Mouse (Mus musculus): ENCODE data around the gene Dgat2l6. TPM values are rescaled to one million over a fixed set of nuclear protein-coding genes. Genes with fewer than 3 reads are reported as not detected.

Dgat2l6 gene
- not detected in 2 replicates for total RNA-seq (2017)

- ATAC-seq (ENCODE audit: extremely low read depth, insufficient number of reproducible peaks, low FRiP score, poor library complexity, severe bottlenecking): no peak
These were observed at the start of gene Dgat2l6 for GRCm38 (mm10) chrX:100524471-100524870. TSS of gene Dgat2l6 (plus strand) at chrX:100524838.

DNA sequence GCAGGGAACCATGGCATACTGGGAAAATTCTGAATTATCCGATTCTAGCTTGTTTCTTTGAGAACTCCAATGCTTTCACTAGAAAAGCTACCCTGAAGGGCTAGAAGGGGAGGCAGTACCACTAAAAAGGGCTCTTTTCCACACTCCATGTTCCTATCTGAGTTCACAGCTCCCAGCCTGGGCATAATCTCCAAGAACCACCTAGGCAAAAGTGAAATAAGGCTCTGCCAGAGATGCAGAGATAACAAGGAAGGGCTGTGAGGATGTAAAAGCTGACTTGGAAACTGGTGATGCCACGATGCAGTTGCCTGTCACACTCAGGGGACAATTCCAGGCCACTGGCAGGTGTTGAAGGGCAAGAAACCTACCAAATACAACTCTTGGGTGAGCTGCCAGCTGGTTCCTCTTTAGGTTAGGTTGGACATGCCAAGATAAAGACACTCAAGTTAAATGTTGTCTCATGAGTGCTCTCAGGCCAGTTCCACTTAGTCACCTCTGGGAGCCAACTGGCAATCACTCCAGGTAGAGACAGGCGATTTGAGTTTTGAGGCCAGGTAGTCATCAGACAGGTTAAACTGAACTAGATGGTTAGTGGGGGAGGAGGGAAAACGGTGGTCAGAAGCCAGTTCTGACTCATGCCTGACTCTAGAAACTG, 48.9 kb upstream of the Dgat2l6 start:
- no peak for ATAC-seq (ENCODE audit: extremely low read depth, insufficient number of reproducible peaks, low FRiP score, poor library complexity, severe bottlenecking)

GRCm38 (mm10) chrX:100480317-100480716, 44.3 kb upstream of the Dgat2l6 start:
- ATAC-seq (ENCODE audit: extremely low read depth, insufficient number of reproducible peaks, low FRiP score, poor library complexity, severe bottlenecking): peak; percentile 78; the same call in 1 of the 2 replicates

DNA sequence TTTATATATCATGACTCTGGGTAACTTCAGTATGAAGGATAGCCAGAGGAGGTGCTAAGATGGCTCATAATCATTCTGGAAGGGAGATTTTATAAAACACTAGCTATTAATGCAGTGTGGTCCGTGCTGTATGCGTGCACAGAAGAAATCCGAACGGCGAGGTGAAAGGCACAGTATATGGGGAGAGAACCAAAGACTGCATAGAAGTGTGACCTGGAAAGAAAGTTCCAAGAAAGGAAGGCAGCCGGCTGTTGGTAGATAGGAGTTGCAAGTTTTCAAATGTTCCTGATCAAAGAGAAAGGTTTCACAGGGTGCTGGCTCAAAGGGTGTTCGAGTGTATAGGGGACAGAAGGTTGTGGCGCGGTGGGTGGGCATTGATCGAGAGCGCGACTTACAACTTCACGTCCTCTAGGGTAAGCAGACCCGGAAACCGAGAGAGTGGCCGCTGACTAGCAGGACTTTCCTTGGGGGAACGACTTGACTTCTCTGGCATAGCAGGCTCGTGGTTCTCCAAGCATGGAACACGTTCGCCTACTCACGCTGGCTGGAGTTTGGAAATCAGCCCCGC, 31.1 kb upstream of the Dgat2l6 start:
- no peak for ATAC-seq (ENCODE audit: extremely low read depth, insufficient number of reproducible peaks, low FRiP score, poor library complexity, severe bottlenecking)

- peak; percentile 97 for ATAC-seq (ENCODE audit: extremely low read depth, insufficient number of reproducible peaks, low FRiP score, poor library complexity, severe bottlenecking)
These were observed 30.3 kb upstream of the Dgat2l6 start, which contains the start of gene Igbp1 for GRCm38 (mm10) chrX:100494068-100494978. TSS of gene Igbp1 (plus strand) at chrX:100494291.

GRCm38 (mm10) chrX:100504175-100504851, 20.3 kb upstream of the Dgat2l6 start:
- ATAC-seq (ENCODE audit: extremely low read depth, insufficient number of reproducible peaks, low FRiP score, poor library complexity, severe bottlenecking): no peak

DNA sequence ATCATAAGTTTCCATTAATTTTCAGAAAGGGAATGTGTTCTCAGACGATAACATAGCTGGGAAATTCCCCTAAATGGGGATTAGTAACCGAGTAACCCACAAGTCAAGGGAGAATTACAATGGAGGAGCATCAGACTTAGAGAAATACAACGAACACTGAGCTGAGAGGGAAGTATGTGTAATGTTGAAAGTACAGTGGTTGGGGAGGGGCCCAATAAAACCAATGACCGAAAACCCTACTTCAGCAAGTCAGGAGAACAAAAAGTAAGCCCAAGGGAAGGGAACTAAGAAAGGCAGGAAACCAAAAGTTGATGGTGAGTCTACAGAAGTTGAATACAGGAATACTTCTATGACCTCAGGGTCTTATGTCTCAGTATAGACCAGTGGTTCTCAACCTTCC, 16.5 kb upstream of the Dgat2l6 start:
- ATAC-seq (ENCODE audit: extremely low read depth, insufficient number of reproducible peaks, low FRiP score, poor library complexity, severe bottlenecking): no peak

- no peak for ATAC-seq (ENCODE audit: extremely low read depth, insufficient number of reproducible peaks, low FRiP score, poor library complexity, severe bottlenecking)
These were observed 14.7 kb upstream of the Dgat2l6 start for GRCm38 (mm10) chrX:100509921-100510320.

DNA sequence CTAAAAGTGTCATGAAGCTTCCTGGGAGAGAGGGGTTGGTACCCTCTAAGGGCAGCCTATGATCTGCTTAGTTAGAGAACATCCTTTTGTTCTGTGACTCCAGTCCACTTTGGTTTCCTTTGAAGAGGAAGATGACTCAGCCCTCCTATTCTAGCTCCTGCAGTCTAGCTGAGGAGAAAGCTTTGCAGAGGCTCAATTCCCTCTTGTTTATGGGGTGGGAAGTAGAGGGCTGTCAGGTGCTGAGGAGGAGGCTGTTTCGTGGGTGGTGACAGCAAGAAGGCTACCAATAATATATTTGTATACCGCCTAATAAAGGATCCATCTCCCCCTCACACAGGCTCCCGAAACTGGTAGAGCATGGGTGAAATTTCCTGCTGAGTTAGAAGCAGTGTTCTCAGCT, 8.0 kb upstream of the Dgat2l6 start:
- ATAC-seq (ENCODE audit: extremely low read depth, insufficient number of reproducible peaks, low FRiP score, poor library complexity, severe bottlenecking): no peak

DNA sequence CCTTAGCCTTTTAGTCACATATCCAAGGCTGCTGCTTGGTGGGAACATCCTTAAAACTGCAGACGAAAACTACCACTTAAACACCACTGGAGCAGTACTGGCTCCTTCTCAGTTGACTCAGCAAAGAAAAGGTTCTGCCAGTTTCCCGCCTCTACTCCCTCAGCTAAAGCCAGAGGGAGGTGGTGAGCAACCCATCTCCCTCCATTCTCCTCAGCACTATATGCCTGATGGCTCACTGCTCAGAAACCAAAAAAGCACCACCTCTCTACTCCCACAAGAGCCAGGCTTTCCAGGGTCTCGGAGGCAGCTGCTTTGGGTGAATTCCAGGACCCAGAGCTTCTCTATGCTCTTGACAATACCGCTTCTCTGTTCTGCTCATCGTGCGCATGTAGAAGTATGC, 7.0 kb upstream of the Dgat2l6 start:
- no peak for ATAC-seq (ENCODE audit: extremely low read depth, insufficient number of reproducible peaks, low FRiP score, poor library complexity, severe bottlenecking)

DNA sequence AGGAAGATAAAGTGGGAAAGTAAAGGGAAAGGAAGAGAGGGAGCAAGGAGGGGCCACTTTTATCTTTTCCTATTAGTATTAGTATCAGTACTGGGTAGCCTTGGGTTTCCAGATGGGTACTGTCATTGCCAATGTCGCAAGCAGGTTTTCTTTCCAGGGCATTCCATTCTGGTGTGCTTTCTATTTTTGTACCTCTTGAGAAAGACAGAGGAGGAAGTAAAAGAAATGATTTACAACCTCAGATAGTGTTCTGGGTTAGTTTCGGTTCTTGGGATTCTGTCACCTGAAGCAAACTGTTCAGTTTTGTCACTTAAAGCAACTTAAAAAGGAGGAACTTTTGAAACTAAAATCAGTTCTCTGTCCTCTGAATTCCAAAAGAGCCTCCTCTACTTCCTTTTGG, 6.1 kb upstream of the Dgat2l6 start:
- ATAC-seq (ENCODE audit: extremely low read depth, insufficient number of reproducible peaks, low FRiP score, poor library complexity, severe bottlenecking): no peak

- no peak for ATAC-seq (ENCODE audit: extremely low read depth, insufficient number of reproducible peaks, low FRiP score, poor library complexity, severe bottlenecking)
These were observed 31.4 kb downstream of the Dgat2l6 start for GRCm38 (mm10) chrX:100556026-100556425.

GRCm38 (mm10) chrX:100565696-100566095, 41.1 kb downstream of the Dgat2l6 start:
- ATAC-seq (ENCODE audit: extremely low read depth, insufficient number of reproducible peaks, low FRiP score, poor library complexity, severe bottlenecking): no peak

- ATAC-seq (ENCODE audit: extremely low read depth, insufficient number of reproducible peaks, low FRiP score, poor library complexity, severe bottlenecking): no peak
These were observed 47.3 kb downstream of the Dgat2l6 start, which contains the start of gene Awat1 for GRCm38 (mm10) chrX:100571951-100572350. TSS of gene Awat1 (plus strand) at chrX:100572251.

- no peak for ATAC-seq (ENCODE audit: extremely low read depth, insufficient number of reproducible peaks, low FRiP score, poor library complexity, severe bottlenecking)
These were observed 70.2 kb downstream of the Dgat2l6 start, which contains the start of gene P2ry4 for GRCm38 (mm10) chrX:100594791-100595190. TSS of gene P2ry4 (minus strand) at chrX:100594869.
